Comparison of ENCODE assay signal across 22 mouse cellular contexts in the genomic region with DNA sequence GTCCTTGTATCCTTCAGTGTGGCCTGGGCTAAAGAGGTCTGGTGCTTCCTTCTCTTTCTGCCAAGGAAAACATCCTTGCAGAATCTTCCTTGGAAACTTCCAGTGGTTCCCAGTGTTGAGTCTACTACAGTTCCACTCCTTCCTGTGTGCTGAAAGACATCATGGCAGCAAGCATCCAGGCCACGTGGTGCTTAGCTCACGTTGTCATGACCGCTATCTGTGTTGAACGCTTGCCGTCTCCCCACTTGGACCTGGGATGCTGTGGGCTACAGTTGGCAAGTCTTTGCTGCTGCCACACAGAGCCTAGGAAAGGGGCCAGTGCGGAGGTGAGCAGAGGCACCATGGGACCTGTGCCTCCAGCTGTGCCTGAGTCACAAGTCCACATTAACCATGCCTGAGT.
"Had no signal": no experiment of that assay in that cellular context is flagged by ENCODE, and none has a peak within 500 bp of the region (broad histone marks: within the 10 kb centered on the region; RNA-seq: fewer than 3 reads in every experiment).

No protein-coding gene starts in this region.

- H3K36me3 ChIP-seq: liver, embryonic 15.5 days; lung, embryonic 15.5 days; midbrain, embryonic 13.5 days; midbrain, embryonic 15.5 days; neural tube, embryonic 13.5 days; neural tube, embryonic 15.5 days had no signal

- H3K27me3 ChIP-seq: liver, embryonic 15.5 days; lung, embryonic 15.5 days; midbrain, embryonic 13.5 days; midbrain, embryonic 15.5 days; neural tube, embryonic 13.5 days; neural tube, embryonic 15.5 days had no signal

- H3K27ac ChIP-seq: liver, embryonic 15.5 days; lung, embryonic 15.5 days; macrophage; midbrain, embryonic 13.5 days; midbrain, embryonic 15.5 days; neural tube, embryonic 13.5 days; neural tube, embryonic 15.5 days had no signal

- H3K4me2 ChIP-seq: liver, embryonic 15.5 days; lung, embryonic 15.5 days; midbrain, embryonic 11.5 days; midbrain, embryonic 13.5 days; midbrain, embryonic 15.5 days; neural tube, embryonic 13.5 days; neural tube, embryonic 15.5 days had no signal

- DNase-seq: liver, postnatal 0 days; lung, adult 2 months; lung, postnatal 14 days; lung, postnatal 36 days; retina, postnatal 1 day; right cerebral cortex, adult 18-20 months; right cerebral cortex, postnatal 25 days; right cerebral cortex, postnatal 4 days; spleen, adult 18-20 months; thymus, adult 2 months; thymus, postnatal 25 days; thymus, postnatal 4 days had no signal

- H3K9me3 ChIP-seq: liver, embryonic 15.5 days; lung, embryonic 15.5 days; megakaryocyte, embryonic 14.5 days; midbrain, embryonic 13.5 days; midbrain, embryonic 15.5 days; neural tube, embryonic 13.5 days; neural tube, embryonic 15.5 days had no signal

- H3K9ac ChIP-seq: liver, embryonic 15.5 days; liver, postnatal 0 days; lung, embryonic 15.5 days; midbrain, embryonic 13.5 days; midbrain, embryonic 15.5 days; neural tube, embryonic 13.5 days; neural tube, embryonic 15.5 days had no signal

- H3K4me1 ChIP-seq: liver, embryonic 15.5 days; lung, embryonic 15.5 days; megakaryocyte, embryonic 14.5 days; midbrain, embryonic 13.5 days; midbrain, embryonic 15.5 days; neural tube, embryonic 13.5 days; neural tube, embryonic 15.5 days had no signal

- ATAC-seq: liver, postnatal 0 days; lung, postnatal 0 days; midbrain, embryonic 13.5 days; midbrain, embryonic 15.5 days had no signal

- H3K4me3 ChIP-seq: liver, embryonic 15.5 days; lung, embryonic 15.5 days; megakaryocyte, embryonic 14.5 days; midbrain, embryonic 13.5 days; midbrain, embryonic 15.5 days; neural tube, embryonic 13.5 days; neural tube, embryonic 15.5 days had no signal
